ENCODE assay signal across 14 mouse cellular contexts in genomic region chr17:35582900-35583299, GRCm38 (mm10). TPM values are rescaled to one million over a fixed set of nuclear protein-coding genes. Genes with fewer than 3 reads are reported as not detected.
DNase-seq lines count a peak whose midpoint lies in the region; ATAC-seq and TF ChIP-seq lines count a peak whose summit lies in the region.
"Had no signal": no experiment of that assay in that cellular context is flagged by ENCODE, and none has a peak within 500 bp of the region (broad histone marks: within the 10 kb centered on the region; RNA-seq: fewer than 3 reads in every experiment).

No protein-coding gene starts in this region.

- no peak overlapping the region for H3K9ac ChIP-seq in heart, postnatal 0 days (replicated peaks; ENCODE audit: low read depth, low read length)
- H3K9ac ChIP-seq: hindbrain, embryonic 15.5 days; liver, embryonic 13.5 days had no signal

- intact Hi-C loops in left cerebral cortex, postnatal 4 days (cut with DNase I): loop anchor here (5.0 kb wide), 1 partner anchor 154 kb away; no protein-coding TSS in a partner anchor

- no peak for DNase-seq in heart, postnatal 0 days (ENCODE audit: low spot score)
- DNase-seq in heart, adult 11 months: no peak
- peak; percentile 25 for DNase-seq in thymus, adult 2 months
- DNase-seq in thymus, postnatal 36 days: no peak
- DNase-seq in brain, embryonic 14.5 days (ENCODE audit: low read depth): no peak
- DNase-seq in thymus, postnatal 25 days: peak; percentile 22
- no peak for DNase-seq in left cerebral cortex, postnatal 4 days
- no peak for DNase-seq in spleen, postnatal 36 days (ENCODE audit: low spot score in 2 of 2)
- DNase-seq: cerebellum, adult 9-10 months; heart, adult 18-20 months; liver, embryonic 13.5 days had no signal

- H3K27me3 ChIP-seq in heart, postnatal 0 days (ENCODE audit: control insufficient read depth, insufficient read depth, low read length): 0 out of 2 replicates have a peak, but pooled peaks cover 5% of the 10 kb centered on the region
- H3K27me3 ChIP-seq in thymus, adult 2 months (ENCODE audit: control insufficient read depth, insufficient read depth, low read length): no peaks in the 10 kb centered on the region
- H3K27me3 ChIP-seq: hindbrain, embryonic 15.5 days had no signal

- TF ChIP-seq POLR2A in thymus, adult 2 months (IDR thresholded peaks at IDR 0.05; ENCODE audit: control insufficient read depth, extremely low read depth, insufficient read depth, low read length, poor library complexity): no peak
- no peak for TF ChIP-seq POLR2A in brain, embryonic 14.5 days (IDR thresholded peaks at IDR 0.05; ENCODE audit: borderline replicate concordance, extremely low read depth, insufficient read depth, insufficient read length, poor library complexity, severe bottlenecking)

- H3K4me1 ChIP-seq in heart, postnatal 0 days (ENCODE audit: control insufficient read depth, insufficient read depth): no peaks in the 10 kb centered on the region
- peaks cover 3% of the 10 kb centered on the region for H3K4me1 ChIP-seq in thymus, adult 2 months (replicated peaks; ENCODE audit: control insufficient read depth, insufficient read depth, low read length)
- H3K4me1 ChIP-seq: liver, embryonic 13.5 days had no signal

- ATAC-seq in heart, postnatal 0 days (ENCODE audit: insufficient read depth, low read depth): no peak
- ATAC-seq: midbrain, embryonic 16.5 days had no signal

- H3K36me3 ChIP-seq in heart, postnatal 0 days (replicated peaks; ENCODE audit: control insufficient read depth, insufficient read depth, low read length): no peaks in the 10 kb centered on the region
- no peaks in the 10 kb centered on the region for H3K36me3 ChIP-seq in thymus, adult 2 months (ENCODE audit: control insufficient read depth, insufficient read depth, low read length)
- H3K36me3 ChIP-seq: forebrain, embryonic 10.5 days; hindbrain, embryonic 15.5 days; liver, embryonic 13.5 days had no signal

- WGBS in heart, postnatal 0 days: 91% methylated on average over 1 of the region's 1 CpGs
- 94% methylated on average over 1 of the region's 1 CpGs for WGBS in thymus, adult 2 months

- peak; percentile 38 for TF ChIP-seq CTCF in heart, postnatal 0 days (IDR thresholded peaks at IDR 0.05; ENCODE audit: low read depth)
- TF ChIP-seq CTCF in thymus, adult 2 months (IDR thresholded peaks at IDR 0.05; ENCODE audit: borderline replicate concordance, control insufficient read depth, extremely low read depth, insufficient read depth, low read length, poor library complexity): peak; percentile 17; the same call in 1 of the 2 replicates
- peak; percentile 56; the same call in 1 of the 2 replicates for TF ChIP-seq CTCF in brain, embryonic 14.5 days (IDR thresholded peaks at IDR 0.05; ENCODE audit: borderline replicate concordance, extremely low read depth, insufficient read depth, insufficient read length)

- H3K27ac ChIP-seq in heart, postnatal 0 days (ENCODE audit: low read depth): no peak overlapping the region
- no peak overlapping the region for H3K27ac ChIP-seq in thymus, adult 2 months (ENCODE audit: control insufficient read depth, insufficient read depth, low read length)
- H3K27ac ChIP-seq: forebrain, embryonic 10.5 days; hindbrain, embryonic 15.5 days; liver, embryonic 13.5 days had no signal

- H3K4me2 ChIP-seq in heart, postnatal 0 days (ENCODE audit: low read depth, low read length): no peak overlapping the region
- H3K4me2 ChIP-seq: hindbrain, embryonic 15.5 days; liver, embryonic 13.5 days had no signal

- no peak overlapping the region for H3K4me3 ChIP-seq in heart, postnatal 0 days (ENCODE audit: low read depth, low read length)
- H3K4me3 ChIP-seq in thymus, adult 2 months (ENCODE audit: control insufficient read depth, insufficient read depth, low read length): no peak overlapping the region
- H3K4me3 ChIP-seq: forebrain, embryonic 10.5 days; hindbrain, embryonic 15.5 days; liver, embryonic 13.5 days had no signal

- TF ChIP-seq EP300 in heart, postnatal 0 days (IDR thresholded peaks at IDR 0.05; ENCODE audit: low read depth): no peak

- H3K9me3 ChIP-seq in heart, postnatal 0 days (replicated peaks; ENCODE audit: control insufficient read depth, low read length): no peaks in the 10 kb centered on the region; the same call in 1 of the 2 replicates
- H3K9me3 ChIP-seq: hindbrain, embryonic 15.5 days had no signal

RNA-seq across cellular contexts. Expression of gene 2300002M23Rik, which starts 15.7 kb away (rescaled TPM):
- not detected in 2 replicates for total RNA-seq in heart, postnatal 0 days (2014; rRNA removed; ENCODE audit: low replicate concordance)
- polyA plus RNA-seq in heart, postnatal 0 days (2015; fragmentation: Nextera tagmentation; extraction: Ambion mirVana): not detected in 2 replicates
- 0.58 and 0.59 TPM in 2 replicates for polyA plus RNA-seq in thymus, adult 2 months (2012; rRNA removed)
- polyA plus RNA-seq in brain, embryonic 14.5 days (2012; rRNA removed): 0.06 TPM in 1 of 2 replicates, not detected in the other
- not detected for total RNA-seq in left cerebral cortex, postnatal 4 days (2021)
- total RNA-seq: heart, adult 18-20 months had no signal
- polyA plus RNA-seq: forebrain, embryonic 10.5 days; hindbrain, embryonic 15.5 days; liver, embryonic 13.5 days; midbrain, embryonic 16.5 days had no signal

RNA-seq across cellular contexts. Expression of gene Sfta2, which starts 18.4 kb away (rescaled TPM):
- not detected in 2 replicates for total RNA-seq in heart, postnatal 0 days (2014; rRNA removed; ENCODE audit: low replicate concordance)
- polyA plus RNA-seq in heart, postnatal 0 days (2015; fragmentation: Nextera tagmentation; extraction: Ambion mirVana): not detected in 2 replicates
- polyA plus RNA-seq in thymus, adult 2 months (2012; rRNA removed): 0.82 and 1.3 TPM in 2 replicates
- polyA plus RNA-seq in brain, embryonic 14.5 days (2012; rRNA removed): 0.29 TPM in 1 of 2 replicates, not detected in the other
- total RNA-seq in left cerebral cortex, postnatal 4 days (2021): not detected
- total RNA-seq: heart, adult 18-20 months had no signal
- polyA plus RNA-seq: forebrain, embryonic 10.5 days; liver, embryonic 13.5 days; midbrain, embryonic 16.5 days had no signal

RNA-seq across cellular contexts. Expression of gene Cdsn, which starts 31.0 kb away (rescaled TPM):
- total RNA-seq in heart, postnatal 0 days (2014; rRNA removed; ENCODE audit: low replicate concordance): 0.23 and 0.89 TPM in 2 replicates
- 0.37 and 0.48 TPM in 2 replicates for polyA plus RNA-seq in heart, postnatal 0 days (2015; fragmentation: Nextera tagmentation; extraction: Ambion mirVana)
- polyA plus RNA-seq in thymus, adult 2 months (2012; rRNA removed): 1.8 and 3.3 TPM in 2 replicates
- 0.06 and 0.18 TPM in 2 replicates for polyA plus RNA-seq in brain, embryonic 14.5 days (2012; rRNA removed)
- total RNA-seq in left cerebral cortex, postnatal 4 days (2021): under 1 TPM; 0.26 to 0.36 TPM
- polyA plus RNA-seq: forebrain, embryonic 10.5 days; liver, embryonic 13.5 days had no signal

RNA-seq across cellular contexts. Expression of gene Gm9573, which starts 43.5 kb away (rescaled TPM):
- not detected in 2 replicates for total RNA-seq in heart, postnatal 0 days (2014; rRNA removed; ENCODE audit: low replicate concordance)
- not detected in 2 replicates for polyA plus RNA-seq in heart, postnatal 0 days (2015; fragmentation: Nextera tagmentation; extraction: Ambion mirVana)
- 0.09 and 0.23 TPM in 2 replicates for polyA plus RNA-seq in thymus, adult 2 months (2012; rRNA removed)
- polyA plus RNA-seq in brain, embryonic 14.5 days (2012; rRNA removed): not detected in 2 replicates
- total RNA-seq in left cerebral cortex, postnatal 4 days (2021): not detected
- total RNA-seq: heart, adult 18-20 months had no signal
- polyA plus RNA-seq: forebrain, embryonic 10.5 days; hindbrain, embryonic 15.5 days; liver, embryonic 13.5 days; midbrain, embryonic 16.5 days had no signal

RNA-seq across cellular contexts. Expression of gene Psors1c2, which starts 49.9 kb away (rescaled TPM):
- total RNA-seq in heart, postnatal 0 days (2014; rRNA removed; ENCODE audit: low replicate concordance): 1.3 TPM in 1 of 2 replicates, not detected in the other
- 0.14 TPM in 1 of 2 replicates, not detected in the other for polyA plus RNA-seq in heart, postnatal 0 days (2015; fragmentation: Nextera tagmentation; extraction: Ambion mirVana)
- polyA plus RNA-seq in thymus, adult 2 months (2012; rRNA removed): 10.2 and 11.2 TPM in 2 replicates
- 0.98 and 1.2 TPM in 2 replicates for polyA plus RNA-seq in brain, embryonic 14.5 days (2012; rRNA removed)
- total RNA-seq in left cerebral cortex, postnatal 4 days (2021): 1 to 10 TPM; 1.5 to 2.4 TPM
- total RNA-seq: heart, adult 18-20 months had no signal

Comparison
In these comparisons a context has a peak if more than half of its experiments do, and no peak if none do; other contexts are left out.
1. DNase-seq: peak in thymus, adult 2 months (single experiment) and thymus, postnatal 25 days (single experiment); none in heart, postnatal 0 days (single experiment), heart, adult 11 months (single experiment), thymus, postnatal 36 days (0 of 2), brain, embryonic 14.5 days (single experiment), left cerebral cortex, postnatal 4 days (single experiment) and spleen, postnatal 36 days (0 of 2).
2. Peak in every context shown above with its lines, with median percentiles within 50 percentile points of each other: CTCF ChIP-seq.